Mouse (Mus musculus) liver, embryonic 14.5 days (tissue): Measurements from ENCODE around the gene Ddx25. TPM values are rescaled to one million over a fixed set of nuclear protein-coding genes. Genes with fewer than 3 reads are reported as not detected.

Experiments
- ATAC-seq: fragments of 200-750 bp; cut with Nextera tagmentation; 2 replicates; pipeline ENCODE4 v1.8.0; 2017; ENCODE audit warnings: moderate number of reproducible peaks, mild to moderate bottlenecking, moderate library complexity; ENCODE audit not compliant: insufficient read depth
- DNase-seq, 3 experiments: peaks; one replicate each; pipeline ENCODE4 v3.0.0-alpha.2; 2012 to 2013; ENCODE audit warnings: low read depth in 3 of 3, low spot score in 3 of 3
- H3K27ac ChIP-seq: fragments of 300-500 bp; sonication (generic); 2 replicates; pipeline ENCODE4 v1.5.1; 2014; ENCODE audit warnings: moderate library complexity, mild to moderate bottlenecking, control low read depth, inconsistent platforms
- H3K27me3 ChIP-seq: fragments of 300-500 bp; sonication (generic); 2 replicates; pipeline ENCODE4 v1.6.1; 2014; ENCODE audit warnings: mild to moderate bottlenecking, low read length, moderate library complexity; ENCODE audit not compliant: control insufficient read depth, insufficient read depth
- H3K36me3 ChIP-seq: fragments of 300-500 bp; sonication (generic); replicated peaks from 2 replicates; pipeline ENCODE4 v1.6.1; 2014; ENCODE audit warnings: low read depth; ENCODE audit not compliant: control insufficient read depth, insufficient read depth
- H3K4me1 ChIP-seq, 2 experiments: fragments of 200-500 bp in 1 of 2; fragments of 300-500 bp in 1 of 2; sonication (generic) in 1 of 2; replicated peaks; 2 replicates each; pipeline ENCODE4 v1.6.1; 2012 to 2014; ENCODE audit warnings: antibody characterized with exemption in 1 of 2, inconsistent platforms in 1 of 2, low read length in 1 of 2; ENCODE audit not compliant: control insufficient read depth in 2 of 2, insufficient read depth in 2 of 2
- H3K4me2 ChIP-seq: fragments of 300-500 bp; sonication (generic); 2 replicates; pipeline ENCODE4 v1.6.1; 2014; ENCODE audit warnings: low read depth, mild to moderate bottlenecking, control low read depth, moderate library complexity
- H3K4me3 ChIP-seq, 2 experiments: fragments of 200-500 bp in 1 of 2; fragments of 300-500 bp in 1 of 2; sonication (generic) in 1 of 2; 2 replicates each; pipeline ENCODE4 v1.5.1; 2012 to 2014; ENCODE audit warnings: low read depth in 2 of 2, low read length in 2 of 2, mild to moderate bottlenecking in 2 of 2, control low read depth in 1 of 2, inconsistent platforms in 1 of 2, moderate library complexity in 1 of 2; ENCODE audit not compliant: insufficient read depth in 1 of 2
- H3K9ac ChIP-seq: fragments of 300-500 bp; sonication (generic); replicated peaks from 2 replicates; pipeline ENCODE4 v1.6.1; 2014; ENCODE audit warnings: mild to moderate bottlenecking, control low read depth, moderate library complexity
- H3K9me3 ChIP-seq: fragments of 300-500 bp; sonication (generic); 2 replicates; pipeline ENCODE4 v1.6.1; 2016; ENCODE audit warnings: low read length, mixed read lengths; ENCODE audit not compliant: control insufficient read depth
- CTCF ChIP-seq: IDR thresholded peaks from 2 replicates; pipeline ENCODE4 v1.5.1; 2016; ENCODE audit warnings: antibody characterized with exemption, low read depth, control low read depth
- EP300 ChIP-seq: IDR thresholded peaks from 2 replicates; pipeline ENCODE4 v1.6.1; 2016; ENCODE audit warnings: antibody characterized with exemption, low read depth
- WGBS: fragments of 180-500 bp; shearing (Covaris S2); extraction: QIAGEN DNeasy Blood & Tissue Kit; methylation state at CpG from one replicate; pipeline ENCODE4 v1.1.7; 2014; ENCODE audit not compliant: insufficient replicate concordance; 5-methylcytosine and 5-hydroxymethylcytosine counted together
- polyA plus RNA-seq, 2 experiments: library from polyadenylated mRNA; depleted of rRNA in 1 of 2; stranded (reverse) in 1 of 2; unstranded in 1 of 2; fragments of >200 nt; fragmentation: Nextera tagmentation in 1 of 2; extraction: Ambion mirVana in 1 of 2; gene quantifications; 2 replicates each; pipeline versions ENCODE4 v1.2.1 to v1.2.3; 2012 to 2014

Gene Ddx25
- polyA plus RNA-seq, 2 experiments: 0.10 to 0.17 TPM

DNA sequence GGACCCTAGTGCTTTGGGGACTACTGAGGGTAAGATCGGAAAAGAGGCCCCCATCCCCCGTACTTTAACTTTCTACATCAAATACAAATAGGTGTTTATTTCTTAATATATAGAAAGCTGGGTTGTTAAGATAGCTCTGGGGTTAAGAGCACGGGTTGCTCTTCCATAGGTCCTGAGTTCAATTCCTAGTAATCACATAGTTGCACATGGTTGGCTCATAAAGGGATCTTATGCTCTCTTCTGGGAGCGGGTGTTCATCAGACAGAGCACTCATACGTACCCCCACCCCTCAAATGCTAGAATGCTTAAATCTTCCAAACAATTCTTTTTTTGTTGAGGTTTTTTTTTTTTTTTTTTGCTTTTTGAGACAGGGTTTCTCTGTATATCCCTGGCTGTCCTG is 12.3 kb upstream of the Ddx25 start:
- Histone ChIP-seq H3K4me2 (peak overlapping the region; percentile 84), H3K36me3 (peaks cover 22% of the 10 kb centered on the region), H3K27me3 (peaks cover 9% of the 10 kb centered on the region), H3K4me1 (peaks cover 0 to 4% of the 10 kb centered on the region in 2 experiments; a peak in 2 of 4 replicates), H3K9ac (peak overlapping the region; percentile 59), H3K4me3 (peak overlapping the region; percentile 74 to 99; a peak in 3 of 4 replicates), H3K27ac (no peak overlapping the region), H3K9me3 (no peaks in the 10 kb centered on the region)
- no peak for TF ChIP-seq CTCF
- no peak for TF ChIP-seq EP300
- ATAC-seq (no peak), DNase-seq (no peak)
- 6% methylated on average over 5 of the region's 5 CpGs for WGBS

DNA sequence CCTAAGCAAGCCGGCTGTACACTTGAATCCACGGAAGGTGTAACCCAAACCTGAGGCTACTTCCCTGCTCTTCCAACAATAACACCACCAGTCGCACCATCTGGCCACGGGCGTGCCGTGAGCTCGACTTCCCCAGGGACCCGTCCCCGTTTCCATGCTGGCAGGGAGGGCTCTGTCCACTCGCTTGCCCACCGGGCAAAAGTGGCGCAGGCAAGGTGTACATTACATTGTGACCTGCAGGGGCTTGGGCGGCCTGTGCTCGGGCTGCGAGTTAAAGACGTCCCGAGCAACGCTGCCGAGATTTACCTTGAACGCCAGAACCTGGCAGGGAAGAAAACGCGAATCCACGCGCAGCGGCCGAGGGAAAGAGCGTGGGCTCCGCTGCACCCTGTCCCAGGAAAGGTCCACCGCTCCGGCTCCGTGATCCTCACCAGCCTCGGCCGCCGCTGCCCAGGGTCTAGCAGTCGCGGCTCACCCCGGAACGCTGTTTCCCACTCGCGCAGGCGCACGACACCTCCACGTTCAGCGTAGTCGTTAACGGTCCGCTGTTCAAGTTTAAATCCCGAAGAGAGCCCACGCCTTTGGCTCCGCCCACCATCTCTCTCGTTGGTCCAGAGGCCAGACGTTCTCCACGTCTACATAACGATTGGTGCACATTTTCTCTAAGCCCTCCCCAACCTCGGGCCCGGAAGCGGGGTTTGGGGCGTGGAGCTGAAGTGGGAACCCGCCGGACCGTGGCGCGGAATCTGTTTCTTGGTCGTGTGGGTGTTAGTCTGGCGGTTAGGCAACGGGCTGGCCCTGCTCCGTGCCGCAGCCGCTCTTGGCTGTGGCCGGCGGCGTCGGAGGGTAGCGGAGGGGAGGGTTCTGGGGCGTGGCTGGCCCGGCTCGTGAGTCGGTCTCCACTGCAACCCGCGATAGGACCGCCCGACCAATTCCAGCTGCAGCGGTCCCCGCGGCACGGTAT is 11.5 kb upstream of the Ddx25 start, which contains the start of the genes Pate2 and Hyls1:
Pate2 (plus strand) TSS at position 714 of the 964 bp plus-strand sequence.
Hyls1 (minus strand) TSS at position 828 of the 964 bp plus-strand sequence.
- peak; percentile 46; the same call in 1 of the 2 replicates for TF ChIP-seq CTCF
- TF ChIP-seq EP300: 0 out of 2 replicates have a peak, but pooled peaks have one; percentile 16
- WGBS: under 1% methylated on average over 86 of the region's 86 CpGs
- ATAC-seq (peak; percentile 96), DNase-seq (peak; percentile 95 to 96 (median 96))
- Histone ChIP-seq H3K9me3 (no peaks in the 10 kb centered on the region), H3K4me1 (peaks cover 0 to 4% of the 10 kb centered on the region in 2 experiments; a peak in 2 of 4 replicates), H3K27ac (peak within 1 kb of the TSS; percentile 85), H3K27me3 (peaks cover 9% of the 10 kb centered on the region), H3K9ac (peak within 1 kb of the TSS; percentile 96), H3K4me2 (peak within 1 kb of the TSS; percentile 84), H3K4me3 (peak within 1 kb of the TSS; percentile 74 to 99), H3K36me3 (peaks cover 30% of the 10 kb centered on the region)

DNA sequence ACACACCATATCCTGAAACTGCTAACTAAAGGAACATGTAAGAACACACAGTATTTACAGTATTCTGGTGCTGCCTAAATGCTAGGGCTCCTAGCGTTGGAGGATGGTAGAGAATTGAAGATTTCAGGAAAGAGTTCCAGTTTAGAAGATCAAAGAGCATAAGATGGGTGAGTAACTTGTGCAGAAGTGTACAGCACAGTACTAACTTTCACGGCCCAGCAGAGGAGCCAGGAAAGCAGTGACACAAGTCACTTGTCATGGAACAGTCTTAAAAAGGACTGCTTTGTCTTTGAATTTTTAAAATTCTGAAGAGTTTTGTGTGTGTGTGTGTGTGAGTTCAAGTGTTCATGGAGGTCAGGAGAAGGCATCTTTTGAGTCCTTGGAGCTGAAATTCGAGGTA is 9.7 kb upstream of the Ddx25 start:
- no peak overlapping the region for H3K9ac ChIP-seq

DNA sequence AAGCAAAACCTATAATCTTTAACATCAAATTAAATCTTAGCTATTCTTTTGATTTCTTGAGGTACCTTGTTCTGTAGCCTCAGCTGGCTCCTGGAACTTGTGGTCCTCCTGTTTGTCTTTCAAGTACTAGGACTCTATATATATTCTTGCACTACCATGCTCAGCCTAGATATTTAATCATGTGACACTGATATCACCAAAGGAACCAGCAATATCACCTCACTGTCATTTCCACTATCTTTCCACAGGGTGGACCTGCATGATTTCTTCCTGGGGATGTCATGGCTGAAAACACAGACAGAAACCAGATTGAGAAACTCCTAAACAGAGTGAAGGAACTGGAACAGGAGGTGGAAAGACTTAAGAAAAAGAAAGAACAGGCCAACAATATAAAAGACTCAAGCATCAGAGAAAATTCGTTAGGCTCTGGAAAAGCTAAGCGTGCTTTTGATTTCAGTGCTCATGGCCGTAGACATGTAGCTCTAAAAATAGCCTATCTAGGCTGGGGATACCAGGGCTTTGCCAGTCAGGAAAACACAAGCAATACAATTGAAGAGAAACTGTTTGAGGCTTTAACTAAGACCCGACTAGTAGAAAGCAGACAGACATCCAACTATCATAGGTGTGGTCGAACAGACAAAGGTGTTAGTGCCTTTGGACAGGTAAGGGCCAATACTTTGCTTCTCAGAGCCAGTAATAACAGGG is 6.4 kb upstream of the Ddx25 start:
- ATAC-seq: no peak
- Histone ChIP-seq H3K4me2 (no peak overlapping the region), H3K36me3 (peaks cover 45% of the 10 kb centered on the region), H3K4me3 (no peak overlapping the region), H3K4me1 (peaks cover 0 to 5% of the 10 kb centered on the region in 2 experiments; a peak in 3 of 4 replicates), H3K27me3 (no peaks in the 10 kb centered on the region), H3K9ac (no peak overlapping the region), H3K27ac (no peak overlapping the region), H3K9me3 (no peaks in the 10 kb centered on the region)
- DNase-seq: no peak
- WGBS: 74% methylated on average over 5 of the region's 5 CpGs
- no peak for TF ChIP-seq CTCF
- TF ChIP-seq EP300: no peak

More for the DNA sequence above, 9.7 kb upstream of the Ddx25 start:
- no peak overlapping the region; a peak in 1 of 4 replicates for H3K4me3 ChIP-seq
- peaks cover 36% of the 10 kb centered on the region for H3K36me3 ChIP-seq
- no peak for TF ChIP-seq EP300
- peak overlapping the region; percentile 84 for H3K4me2 ChIP-seq
- WGBS: 82% methylated on average over 3 of the region's 3 CpGs
- no peaks in the 10 kb centered on the region; the same call in 1 of the 2 replicates for H3K27me3 ChIP-seq
- no peak overlapping the region for H3K27ac ChIP-seq
- no peak for ATAC-seq
- DNase-seq: no peak
- H3K9me3 ChIP-seq: no peaks in the 10 kb centered on the region
- peaks cover 0 to 4% of the 10 kb centered on the region in 2 experiments; a peak in 2 of 4 replicates for H3K4me1 ChIP-seq
